Mouse (Mus musculus) spleen, postnatal 14 days (tissue): ENCODE data around the gene Grxcr1.

Experiments used
- DNase-seq, 2 experiments: peaks; one replicate each; pipeline ENCODE4 v3.0.0; 2021 to 2022; ENCODE audit warnings: low spot score in 2 of 2

The Grxcr1 gene

DNA sequence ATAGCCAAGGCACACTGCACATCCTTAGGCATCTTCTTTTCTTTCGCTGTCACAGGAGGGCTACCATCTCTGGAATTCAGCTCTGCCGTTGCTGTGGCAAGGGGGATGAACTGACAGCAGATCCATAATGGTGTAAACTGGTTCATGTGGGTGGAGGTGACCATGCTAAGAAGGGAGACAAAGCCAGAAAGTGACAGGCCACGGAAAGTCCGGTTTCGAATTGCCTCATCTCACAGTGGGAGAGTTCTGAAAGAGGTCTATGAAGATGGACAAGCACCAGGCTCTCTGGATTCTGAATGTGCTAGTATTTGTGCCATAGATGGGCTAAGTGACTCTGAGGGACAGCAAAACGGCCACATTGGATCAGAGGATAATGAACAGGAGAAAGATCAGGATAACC is at the start of gene Grxcr1:
Gene Grxcr1 (plus strand): TSS at position 92 of the 400 bp plus-strand sequence.
- DNase-seq = no peak

DNA sequence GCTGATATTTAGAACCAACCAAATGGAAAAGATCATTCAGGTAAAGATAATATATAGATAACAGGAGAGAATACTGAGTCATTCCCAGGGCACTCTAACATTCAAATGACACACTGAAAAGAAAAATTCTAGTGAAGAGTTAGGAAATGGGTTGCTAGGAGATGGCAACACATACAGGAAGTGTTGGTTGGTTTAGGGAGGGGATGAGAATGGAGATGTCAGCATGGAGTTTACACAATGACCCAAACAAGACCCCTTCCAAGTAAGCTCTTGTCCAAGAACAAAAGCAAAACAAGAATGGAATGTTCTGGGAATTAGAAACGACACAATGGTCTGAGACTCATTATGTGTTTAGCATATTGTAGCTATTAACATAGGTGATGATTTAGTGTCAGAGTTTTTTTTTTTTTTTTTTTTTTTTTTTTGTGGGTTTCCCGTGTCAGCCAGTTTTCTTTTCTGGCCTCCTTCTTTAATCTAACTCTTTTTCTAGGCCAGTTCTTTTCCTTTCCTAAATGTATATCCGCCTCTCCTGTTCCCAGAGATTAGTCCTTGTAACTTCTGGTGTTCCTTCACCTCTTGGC is 49.6 kb upstream of the Grxcr1 start:
- DNase-seq = no peak

DNA sequence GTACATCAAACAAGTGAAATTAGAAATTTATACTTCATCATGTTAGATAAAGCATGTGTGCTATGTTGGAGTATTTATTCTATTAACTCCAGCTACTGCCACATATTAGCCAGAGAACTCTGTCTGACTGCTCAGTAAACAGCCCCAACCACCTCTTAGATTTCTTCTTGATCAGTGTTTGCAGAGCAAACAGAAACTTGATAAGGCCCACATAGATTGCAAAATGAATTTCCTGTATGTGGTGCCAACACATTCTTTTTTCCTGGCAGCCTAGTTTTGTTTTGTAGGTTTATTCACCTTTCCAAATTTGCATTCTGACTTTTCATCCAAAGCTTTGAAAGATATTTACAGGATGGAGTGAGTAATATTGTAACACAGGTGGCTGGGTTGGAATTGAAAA is 41.2 kb upstream of the Grxcr1 start:
- no peak for DNase-seq

DNA sequence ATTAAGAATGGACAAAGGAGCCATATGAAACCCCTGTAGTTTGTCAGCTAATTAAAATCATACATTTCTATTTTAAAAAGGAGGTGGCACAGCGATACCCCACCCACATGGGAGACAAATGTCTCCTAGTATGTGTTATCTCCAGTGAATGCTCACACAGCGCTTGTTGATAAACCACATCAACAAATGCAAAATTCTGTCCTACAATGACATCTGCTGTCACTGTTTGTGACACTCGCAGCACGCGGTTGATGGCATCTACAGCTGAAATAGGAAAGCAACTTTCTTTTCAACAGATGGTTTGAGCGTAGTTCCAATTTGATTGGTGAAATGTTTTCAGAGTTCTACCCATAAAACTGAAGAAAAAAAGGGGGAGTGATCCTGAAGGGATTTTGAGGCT is 29.0 kb upstream of the Grxcr1 start:
- no peak for DNase-seq

DNA sequence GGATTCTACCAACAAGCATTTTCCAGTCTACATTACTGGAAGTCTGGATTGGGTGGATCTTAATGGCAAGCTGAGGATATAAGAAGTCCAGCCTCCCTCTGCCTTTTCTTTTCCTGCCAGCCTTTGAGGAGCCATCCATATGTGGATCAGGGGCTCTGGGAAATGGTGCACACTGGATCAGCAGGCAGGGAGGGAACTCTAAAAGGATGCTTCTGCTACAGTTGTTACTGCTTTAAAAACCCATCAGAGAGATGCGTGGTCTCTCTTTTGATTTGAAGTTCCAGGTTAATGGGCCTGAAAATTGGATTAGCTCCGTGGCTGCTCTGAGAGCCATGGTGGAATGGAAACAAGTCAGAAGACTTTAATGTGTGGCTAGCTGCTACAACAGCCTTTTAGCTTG is 27.7 kb upstream of the Grxcr1 start:
- DNase-seq = no peak

DNA sequence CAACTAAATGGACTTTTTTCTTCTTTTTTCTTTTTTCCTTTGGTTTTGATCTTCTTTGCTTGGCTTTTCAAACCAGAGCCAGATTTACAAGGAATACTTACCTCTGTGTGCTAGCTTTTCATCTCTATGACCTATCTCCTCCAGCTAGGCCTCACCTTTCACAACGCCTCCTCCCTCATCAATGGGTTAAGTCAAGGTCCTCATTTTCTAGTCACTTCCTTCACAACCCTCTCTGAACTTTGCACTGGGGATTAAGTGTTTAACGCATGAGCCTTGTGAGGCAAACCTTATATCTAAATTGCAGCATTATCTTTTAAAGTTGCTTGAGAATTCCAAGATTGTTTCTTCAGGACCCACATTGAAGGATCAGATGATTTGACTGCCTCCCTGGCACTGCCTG is 27.2 kb upstream of the Grxcr1 start:
- DNase-seq = no peak

DNA sequence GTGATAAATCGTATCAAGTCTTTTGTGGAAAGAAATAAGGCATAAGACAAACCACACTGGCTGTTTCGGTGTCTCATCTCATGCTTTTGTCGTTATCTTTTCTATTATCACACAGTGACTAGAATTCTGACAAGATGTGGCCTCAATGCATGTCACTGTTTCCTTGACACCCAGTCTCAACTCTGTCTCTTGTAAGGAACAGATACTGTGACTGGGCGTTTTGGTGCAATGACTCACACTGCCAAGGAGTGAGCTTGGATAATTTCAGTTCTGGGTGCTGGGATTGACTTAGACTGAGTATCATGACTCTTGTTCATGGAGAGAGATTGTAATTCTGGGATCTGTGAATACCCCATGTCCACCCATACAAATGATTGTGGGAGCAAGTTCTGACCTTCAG is 24.6 kb upstream of the Grxcr1 start:
- no peak for DNase-seq

DNA sequence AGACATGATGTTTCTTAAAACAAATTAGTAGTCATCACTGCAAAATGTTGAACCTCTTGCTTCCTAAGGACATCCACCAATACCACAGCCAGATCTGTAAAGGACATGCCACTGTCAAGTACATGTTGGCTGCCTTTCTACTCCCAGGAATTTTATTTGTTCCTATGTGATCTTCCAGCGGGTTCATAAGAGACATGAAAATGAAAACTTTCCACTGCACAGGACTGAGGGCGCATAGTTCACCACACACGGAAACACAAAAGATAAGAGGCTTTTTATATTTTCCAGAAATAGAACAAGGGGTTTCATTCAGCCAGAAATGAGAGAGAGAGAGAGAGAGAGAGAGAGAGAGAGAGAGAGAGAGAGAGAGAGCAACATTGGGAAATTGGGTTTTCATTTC is 20.1 kb upstream of the Grxcr1 start:
- no peak for DNase-seq

DNA sequence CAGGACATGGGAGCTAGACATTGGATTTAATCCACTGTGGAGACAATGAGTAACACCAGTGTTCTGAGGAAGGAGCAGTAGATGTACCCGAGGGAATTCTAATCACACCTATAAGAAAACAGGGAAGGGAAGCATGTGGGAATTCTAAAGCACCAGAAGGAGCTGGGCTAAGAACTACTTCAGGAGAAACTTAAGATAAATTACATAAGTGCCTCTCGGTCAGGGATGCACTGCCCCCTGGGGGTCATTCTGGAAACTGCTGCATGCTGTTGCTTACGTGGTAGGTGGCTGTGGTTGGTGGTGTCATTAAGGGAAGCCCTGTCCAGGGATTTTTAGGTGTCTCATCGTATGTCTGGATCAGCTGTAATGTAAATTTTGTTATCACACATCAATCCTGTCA is 19.0 kb upstream of the Grxcr1 start:
- DNase-seq = peak; percentile 50 to 73

DNA sequence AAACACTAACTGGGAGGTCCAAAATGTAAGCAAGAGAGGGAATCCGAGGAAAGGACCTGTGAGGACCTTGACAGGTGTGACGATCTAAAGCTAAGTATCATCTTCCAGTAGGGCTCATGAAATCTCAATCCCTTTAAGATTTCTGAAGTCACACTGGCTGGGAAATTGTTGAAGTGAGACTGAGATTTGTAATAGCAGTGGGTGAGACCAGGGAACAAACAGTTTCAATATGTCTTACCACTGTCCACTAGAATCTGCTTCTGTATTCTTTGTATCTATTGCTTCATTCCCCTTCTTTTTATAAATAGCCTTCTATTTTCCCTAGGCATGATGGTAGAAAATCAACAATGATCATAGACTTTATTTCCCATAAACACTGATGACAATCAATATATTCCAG is 10.8 kb upstream of the Grxcr1 start:
- DNase-seq = no peak

DNA sequence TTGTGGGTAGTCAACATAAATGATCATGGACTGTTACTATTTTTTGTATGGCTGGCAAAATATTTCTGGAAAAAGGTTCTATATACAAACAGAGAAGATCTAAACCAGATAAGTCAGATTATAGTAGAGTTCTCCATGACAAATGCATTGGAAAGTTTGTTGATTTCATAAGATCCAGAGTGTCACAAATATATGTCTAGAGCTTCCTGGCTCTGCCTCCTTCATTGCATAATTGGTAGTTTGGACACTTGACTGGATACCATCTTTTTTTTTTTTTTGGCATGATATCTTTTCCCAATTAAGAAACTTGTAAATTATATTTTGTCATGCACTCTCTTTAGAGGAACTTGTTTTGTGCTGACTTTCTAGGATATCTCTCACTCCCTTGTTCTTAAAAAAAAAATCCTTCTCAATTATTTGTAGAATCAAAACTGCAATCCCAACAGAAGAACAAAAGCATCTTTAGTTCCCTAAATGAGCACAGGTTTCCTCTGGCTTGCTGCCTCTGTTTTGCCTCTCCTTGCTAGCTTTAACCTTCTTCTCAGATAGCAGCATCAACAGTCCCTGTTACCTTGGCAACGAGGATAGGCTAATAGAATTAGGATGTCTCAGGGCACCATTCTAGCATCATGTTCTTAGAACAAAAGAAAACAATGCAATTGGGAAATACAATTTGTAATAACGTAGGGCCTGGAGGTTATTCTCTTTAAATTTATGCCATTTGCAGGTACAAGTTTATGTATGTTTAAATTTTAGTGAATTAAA is 4.8 kb upstream of the Grxcr1 start:
- no peak for DNase-seq

DNA sequence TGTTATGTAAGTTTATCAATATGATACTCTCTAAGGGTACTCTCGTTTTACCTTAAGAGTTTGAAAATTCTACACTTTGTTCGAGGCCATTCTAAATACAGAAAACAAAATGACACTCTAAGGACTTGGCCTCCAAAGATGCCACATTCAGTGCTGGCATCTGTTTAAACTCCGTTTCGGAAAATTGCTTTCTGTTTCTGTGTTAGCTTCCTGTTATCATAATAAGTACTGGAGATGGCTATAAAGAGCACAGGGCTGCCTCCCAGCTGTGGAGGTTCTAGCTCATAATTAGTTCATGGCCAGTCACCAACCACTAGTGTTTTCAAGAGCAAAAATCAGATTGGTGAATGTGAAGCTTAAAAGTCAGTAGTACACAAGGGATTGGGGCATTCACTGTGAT is 4.2 kb upstream of the Grxcr1 start:
- DNase-seq = no peak

DNA sequence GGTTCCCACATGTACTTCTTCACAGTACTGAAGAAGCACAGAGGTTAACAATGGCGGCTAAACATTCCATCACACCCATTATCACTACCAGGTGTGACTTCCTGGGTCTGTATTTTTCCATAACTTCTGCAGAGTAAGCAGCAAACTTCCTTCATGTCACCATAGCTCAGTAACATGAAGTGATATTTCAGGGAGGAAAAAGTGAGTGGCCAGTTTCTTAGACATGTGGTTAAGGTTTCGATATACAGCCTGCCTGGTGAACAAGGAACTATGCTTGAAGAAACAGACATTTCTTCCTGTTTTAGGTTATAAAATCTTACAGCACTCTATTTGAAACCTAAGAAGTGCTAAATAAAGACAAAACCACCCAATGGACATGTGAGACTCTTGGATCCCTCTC is 1.7 kb downstream of the Grxcr1 start:
- no peak for DNase-seq

DNA sequence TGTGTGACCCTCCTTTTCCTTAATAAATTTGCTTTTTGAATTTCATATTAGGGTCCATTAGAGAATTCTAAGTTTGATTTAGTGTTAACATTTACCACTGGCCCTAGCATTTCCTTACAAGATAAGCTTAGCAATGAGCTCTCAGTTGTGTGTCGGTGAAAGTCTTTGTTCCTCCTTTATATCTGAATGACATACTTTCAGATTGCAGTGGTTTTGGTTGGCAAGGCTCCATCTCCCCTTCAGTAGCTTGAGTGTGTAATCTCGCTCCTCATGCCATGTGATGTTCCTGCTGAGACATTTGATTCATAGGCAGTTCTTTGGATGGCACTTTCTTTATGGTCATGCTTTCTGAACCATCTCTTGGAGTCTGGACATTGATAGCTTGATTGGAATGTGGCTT is 7.4 kb downstream of the Grxcr1 start:
- DNase-seq = no peak

DNA sequence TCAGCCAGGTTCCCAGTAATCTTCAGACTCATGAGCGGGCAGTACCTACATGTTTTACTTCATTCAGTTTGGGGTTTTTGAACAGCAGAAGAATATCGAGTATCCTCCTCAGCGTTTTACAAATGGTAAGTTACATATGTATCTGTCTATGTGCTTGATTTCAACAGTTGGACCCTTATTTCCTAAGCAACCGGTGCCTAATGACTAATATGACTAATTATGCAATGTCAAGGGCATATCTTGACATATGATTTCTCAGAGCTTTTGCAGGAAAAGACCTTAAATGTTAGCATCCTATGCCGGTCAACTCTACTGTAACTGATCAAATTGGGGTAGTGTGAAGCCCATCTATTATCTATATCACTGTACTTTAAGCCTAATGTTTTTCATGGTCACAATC is 11.7 kb downstream of the Grxcr1 start:
- DNase-seq = no peak

DNA sequence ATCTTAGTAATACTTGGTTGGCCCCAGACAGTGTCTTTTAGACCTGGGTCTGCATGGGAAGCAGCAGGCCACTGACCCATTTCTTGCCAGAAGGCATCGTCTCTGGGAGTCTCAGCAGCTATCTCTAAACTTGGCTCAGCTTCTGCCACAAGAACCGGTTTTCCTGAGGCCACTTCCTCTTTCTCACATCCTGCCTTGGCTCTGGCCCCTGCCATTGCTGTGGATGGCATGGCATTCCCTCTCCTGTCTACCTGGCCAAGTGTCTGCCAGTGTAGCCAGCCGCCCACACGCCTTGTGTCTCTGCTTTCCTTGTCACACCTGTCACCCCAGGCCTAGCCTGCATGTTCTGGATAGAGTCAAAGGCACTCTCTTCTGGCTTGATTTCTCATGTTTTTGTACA is 17.1 kb downstream of the Grxcr1 start:
- no peak for DNase-seq

DNA sequence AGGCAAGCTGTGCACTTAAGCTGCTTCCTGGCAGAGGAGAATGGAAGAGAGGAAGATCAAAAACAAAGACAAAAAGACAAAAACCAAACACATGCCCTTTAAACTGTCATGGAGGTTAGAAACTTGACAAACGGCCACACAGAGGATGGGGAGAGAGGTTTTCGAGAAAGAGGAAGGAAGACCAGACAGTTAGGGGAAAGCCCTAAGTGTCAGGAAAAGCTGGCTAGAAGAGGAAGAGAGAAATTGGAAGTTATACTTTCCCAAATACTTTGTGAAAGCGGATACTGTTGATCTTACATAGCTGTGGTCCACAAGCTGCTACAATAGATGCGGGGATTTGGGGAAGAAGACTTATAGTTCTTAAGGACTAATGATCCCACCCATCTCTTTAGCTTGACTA is 17.9 kb downstream of the Grxcr1 start:
- no peak for DNase-seq

DNA sequence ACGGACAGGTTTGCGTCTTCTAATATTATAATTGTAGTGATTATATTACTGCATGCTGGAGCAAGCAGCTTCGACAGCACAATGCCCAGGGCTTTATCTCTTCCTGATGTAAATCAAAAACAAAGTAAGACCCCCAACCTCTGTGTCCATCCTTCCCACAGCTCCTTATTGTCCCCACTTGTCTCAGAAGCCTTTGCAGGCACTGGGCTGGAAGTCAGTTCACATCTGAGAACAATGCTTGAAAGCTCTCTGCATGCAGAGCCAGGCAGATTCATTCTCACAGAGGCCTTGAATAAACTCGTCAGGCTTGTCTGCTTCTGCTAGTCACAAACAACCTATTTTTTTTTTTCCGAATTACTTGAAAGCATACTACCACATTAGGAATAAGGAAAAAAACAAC is 19.5 kb downstream of the Grxcr1 start:
- no peak for DNase-seq

DNA sequence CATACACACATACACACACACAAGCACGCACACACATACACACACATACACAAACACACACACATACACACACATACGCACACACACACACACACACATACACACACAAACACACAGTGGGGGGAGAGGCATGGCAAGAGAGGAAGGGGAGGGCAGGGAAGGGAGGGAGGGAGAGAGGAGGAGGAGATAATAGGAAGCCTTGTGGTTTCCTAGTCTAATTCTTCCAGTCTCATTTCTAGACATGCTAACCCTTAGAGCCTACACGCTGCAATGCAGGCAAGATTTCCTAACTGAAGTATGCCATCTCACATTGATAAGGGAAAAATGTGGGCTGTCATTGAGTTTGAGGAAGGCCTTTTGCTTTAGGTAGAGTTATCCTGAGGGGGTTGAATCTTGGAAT is 25.9 kb downstream of the Grxcr1 start:
- DNase-seq = no peak

DNA sequence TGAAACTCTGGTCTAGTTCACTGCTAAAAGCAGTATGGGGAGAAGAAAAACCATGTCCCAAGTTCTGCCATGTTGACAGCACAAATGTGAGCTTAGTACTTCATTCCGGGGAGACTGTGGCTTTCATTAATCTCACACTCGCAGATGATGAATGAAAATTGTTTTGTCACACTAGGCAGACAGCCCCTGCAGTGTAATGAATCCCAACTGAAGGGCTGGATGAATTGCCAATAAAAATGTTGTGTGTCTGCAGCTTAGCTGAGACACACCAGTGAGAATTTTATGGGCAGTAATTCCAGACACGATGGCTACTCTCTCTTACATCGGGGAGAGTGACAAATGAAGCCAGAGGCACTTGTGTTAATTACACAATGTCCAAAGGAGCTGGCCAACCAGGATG is 37.1 kb downstream of the Grxcr1 start:
- DNase-seq = no peak

DNA sequence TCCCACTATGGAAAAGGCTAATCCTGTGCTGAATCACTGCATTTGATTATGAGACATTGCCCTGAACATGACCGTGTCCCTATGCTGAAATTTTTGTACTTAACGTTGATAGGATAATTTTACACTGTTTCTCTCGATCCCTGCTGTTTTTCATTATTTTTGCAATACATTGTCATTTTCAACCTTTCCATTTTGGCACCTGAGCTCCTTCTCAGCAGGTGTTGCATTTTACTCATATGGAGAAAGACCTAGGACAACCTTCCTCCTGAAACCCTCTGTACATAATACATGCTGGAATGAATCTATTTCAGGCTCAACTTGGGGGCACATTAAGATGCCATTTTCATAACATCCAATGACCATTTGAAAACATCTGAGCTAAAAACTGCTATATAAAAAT is 38.7 kb downstream of the Grxcr1 start:
- no peak for DNase-seq

DNA sequence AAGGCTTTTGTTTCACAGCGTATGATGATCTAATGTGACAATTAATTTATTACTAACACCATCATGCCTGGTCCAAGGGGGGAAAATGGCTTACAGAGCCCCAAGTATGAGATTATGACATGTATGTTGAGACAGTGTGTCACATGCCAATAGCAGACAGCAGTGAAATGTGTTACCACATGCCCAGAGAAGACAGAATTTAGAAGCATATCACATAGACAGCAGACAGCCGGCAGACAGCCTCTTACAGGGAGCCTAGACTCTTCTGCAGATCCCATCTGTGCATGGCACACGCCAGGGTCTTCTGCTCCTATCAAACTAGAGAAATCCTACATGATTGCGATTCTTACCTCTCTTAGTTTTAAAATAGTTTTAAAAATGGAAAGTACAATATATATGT is 40.2 kb downstream of the Grxcr1 start:
- DNase-seq = no peak

DNA sequence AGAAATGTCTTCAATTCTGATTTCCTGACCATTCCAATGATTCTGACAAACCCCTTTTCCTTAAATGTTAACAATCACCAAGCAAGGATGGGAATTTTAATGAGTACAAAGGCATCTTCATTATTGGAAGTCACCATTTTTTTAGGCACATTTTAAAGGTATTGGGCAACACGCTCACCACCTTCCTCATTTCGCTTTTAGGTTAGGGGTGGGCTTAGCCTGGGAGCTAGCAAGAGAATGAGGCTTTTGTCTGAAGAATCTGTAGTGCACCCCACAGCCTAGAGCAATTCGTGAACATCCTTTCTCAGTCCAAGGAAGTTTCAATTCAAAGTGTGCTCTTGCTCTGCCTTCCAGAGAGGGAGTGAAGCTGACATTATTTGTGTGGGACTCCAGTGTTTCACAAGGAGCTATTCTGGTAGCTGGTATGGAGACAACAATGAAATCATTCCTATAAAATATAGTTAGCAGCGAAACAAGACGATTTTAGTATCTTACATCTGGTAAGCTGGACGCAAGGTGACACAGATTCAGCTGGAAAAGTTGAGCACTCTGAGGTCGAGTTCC is 55.0 kb downstream of the Grxcr1 start:
- DNase-seq = no peak

DNA sequence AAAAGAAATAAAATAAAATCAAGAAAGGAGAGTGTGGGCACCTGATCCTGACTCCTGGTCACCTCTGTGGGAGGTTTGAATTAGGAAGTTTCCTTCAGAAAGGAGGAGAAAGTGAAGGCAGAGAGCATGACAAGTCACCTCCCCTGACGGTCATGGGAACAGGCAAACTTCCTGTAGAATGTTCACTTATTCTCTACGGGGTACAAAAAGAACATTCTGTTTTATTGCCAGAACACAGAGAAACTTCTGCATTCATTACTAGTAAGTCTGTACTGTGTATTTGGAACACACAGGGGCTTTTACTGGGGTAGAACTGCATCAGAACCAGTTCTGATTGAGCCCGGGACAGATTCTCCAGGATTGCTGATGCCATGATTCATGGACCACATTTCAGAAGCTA is 55.5 kb downstream of the Grxcr1 start:
- DNase-seq = no peak
